Mouse (Mus musculus): Measurements from ENCODE around the gene Raver1.

- TF ChIP-seq CTCF (conservative IDR thresholded peaks at IDR 0.05; ENCODE audit: low read length) (no peak), POU5F1 (IDR thresholded peaks at IDR 0.05; ENCODE audit: borderline replicate concordance, low read length) (no peak)
Measured at GRCm38 (mm10) chr9:21107607-21108237, 15.9 kb upstream of the Raver1 start.

Data from E14TG2a.4 (cell line).